Mouse (Mus musculus): ENCODE results near the gene Rufy3.

DNA sequence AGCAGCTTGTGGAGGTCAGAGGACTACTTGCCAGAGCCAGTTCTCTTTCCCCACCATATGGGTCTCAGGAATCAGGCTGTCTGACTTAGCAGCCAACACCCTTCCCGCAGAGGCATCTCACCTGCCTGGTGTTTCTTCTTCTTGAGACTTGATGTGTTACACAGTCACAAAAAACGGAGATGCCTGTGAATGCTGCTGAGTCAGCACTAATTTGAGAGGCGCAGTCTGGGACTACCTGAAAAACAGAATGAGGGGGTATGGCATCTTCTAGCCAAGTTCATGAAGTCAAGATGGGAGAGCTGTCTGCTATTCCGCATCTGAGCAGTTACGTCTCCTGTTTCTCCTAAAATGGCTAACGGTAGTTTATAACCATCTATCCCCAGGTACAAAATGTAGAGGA, 115.7 kb downstream of the Rufy3 start:
- TF ChIP-seq CTCF (IDR thresholded peaks at IDR 0.05; ENCODE audit: low read depth) (no peak), EP300 (IDR thresholded peaks at IDR 0.05; ENCODE audit: low read depth) (no peak)
